Mouse (Mus musculus): Measurements from ENCODE around the gene Grk6. TPM values are rescaled to one million over a fixed set of nuclear protein-coding genes. Genes with fewer than 3 reads are reported as not detected.
A peak's percentile ranks its signal among the peaks of the same experiment; 100 is the strongest.

The Grk6 gene
- polyA plus RNA-seq, 1 experiment, result 228 TPM

DNA sequence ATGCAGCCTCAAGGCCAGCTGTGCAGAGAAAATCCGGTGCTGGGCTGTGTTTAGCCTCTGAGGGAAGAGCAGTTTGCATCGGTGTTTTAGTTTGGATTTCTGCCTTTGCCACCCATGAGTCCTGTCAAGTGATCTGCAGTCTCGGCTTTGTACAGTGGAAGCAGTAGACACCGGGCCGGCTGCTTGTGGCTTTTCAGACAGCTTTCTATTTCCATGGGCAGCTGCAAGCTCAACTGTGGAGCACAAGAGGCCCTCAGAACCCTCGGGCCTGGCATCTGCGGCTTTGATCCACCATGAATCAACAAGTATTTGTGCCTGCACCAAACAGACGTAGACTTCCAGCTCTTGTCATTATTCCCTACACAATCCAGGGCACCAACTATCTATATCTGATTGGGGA lies 57.5 kb downstream of the Grk6 start:
- Histone ChIP-seq H3K4me1 (replicated peaks; ENCODE audit: control insufficient read depth, insufficient read depth, low read length) (peaks cover 10% of the 10 kb centered on the region), H3K36me3 (ENCODE audit: control insufficient read depth, insufficient read depth, low read length) (no peaks in the 10 kb centered on the region), H3K4me3 (ENCODE audit: control insufficient read depth, insufficient read depth, low read length) (no peak overlapping the region)

GRCm38 (mm10) chr13:55504390-55504789 lies 59.5 kb downstream of the Grk6 start:
- no peak for TF ChIP-seq CTCF (IDR thresholded peaks at IDR 0.05; ENCODE audit: borderline replicate concordance, control insufficient read depth, extremely low read depth, insufficient read depth, low read length, poor library complexity)
- no peak for TF ChIP-seq POLR2A (IDR thresholded peaks at IDR 0.05; ENCODE audit: control insufficient read depth, extremely low read depth, insufficient read depth, low read length, poor library complexity)
- Histone ChIP-seq H3K4me1 (replicated peaks; ENCODE audit: control insufficient read depth, insufficient read depth, low read length) (peaks cover 20% of the 10 kb centered on the region), H3K27ac (ENCODE audit: control insufficient read depth, insufficient read depth, low read length) (no peak overlapping the region), H3K27me3 (ENCODE audit: control insufficient read depth, insufficient read depth, low read length) (no peaks in the 10 kb centered on the region), H3K36me3 (ENCODE audit: control insufficient read depth, insufficient read depth, low read length) (no peaks in the 10 kb centered on the region), H3K4me3 (ENCODE audit: control insufficient read depth, insufficient read depth, low read length) (no peak overlapping the region)
- DNase-seq, result no peak
- WGBS, result 93% methylated on average over 5 of the region's 5 CpGs

More for the DNA sequence above, 57.5 kb downstream of the Grk6 start:
- DNase-seq, result no peak
- Histone ChIP-seq H3K27ac (ENCODE audit: control insufficient read depth, insufficient read depth, low read length) (no peak overlapping the region), H3K27me3 (ENCODE audit: control insufficient read depth, insufficient read depth, low read length) (no peaks in the 10 kb centered on the region)
- WGBS, result 42% methylated on average over 8 of the region's 8 CpGs
- TF ChIP-seq POLR2A (IDR thresholded peaks at IDR 0.05; ENCODE audit: control insufficient read depth, extremely low read depth, insufficient read depth, low read length, poor library complexity) (no peak), CTCF (IDR thresholded peaks at IDR 0.05; ENCODE audit: borderline replicate concordance, control insufficient read depth, extremely low read depth, insufficient read depth, low read length, poor library complexity) (no peak)

GRCm38 (mm10) chr13:55505810-55506209 lies 60.9 kb downstream of the Grk6 start:
- H3K27ac ChIP-seq (ENCODE audit: control insufficient read depth, insufficient read depth, low read length), result no peak overlapping the region
- TF ChIP-seq CTCF (IDR thresholded peaks at IDR 0.05; ENCODE audit: borderline replicate concordance, control insufficient read depth, extremely low read depth, insufficient read depth, low read length, poor library complexity) (no peak), POLR2A (IDR thresholded peaks at IDR 0.05; ENCODE audit: control insufficient read depth, extremely low read depth, insufficient read depth, low read length, poor library complexity) (no peak)
- no peak overlapping the region for H3K4me3 ChIP-seq (ENCODE audit: control insufficient read depth, insufficient read depth, low read length)
- WGBS, result 98% methylated on average over 9 of the region's 9 CpGs
- DNase-seq, result no peak
- no peaks in the 10 kb centered on the region for H3K36me3 ChIP-seq (ENCODE audit: control insufficient read depth, insufficient read depth, low read length)
- H3K4me1 ChIP-seq (replicated peaks; ENCODE audit: control insufficient read depth, insufficient read depth, low read length), result peaks cover 20% of the 10 kb centered on the region
- H3K27me3 ChIP-seq (ENCODE audit: control insufficient read depth, insufficient read depth, low read length), result no peaks in the 10 kb centered on the region

DNA sequence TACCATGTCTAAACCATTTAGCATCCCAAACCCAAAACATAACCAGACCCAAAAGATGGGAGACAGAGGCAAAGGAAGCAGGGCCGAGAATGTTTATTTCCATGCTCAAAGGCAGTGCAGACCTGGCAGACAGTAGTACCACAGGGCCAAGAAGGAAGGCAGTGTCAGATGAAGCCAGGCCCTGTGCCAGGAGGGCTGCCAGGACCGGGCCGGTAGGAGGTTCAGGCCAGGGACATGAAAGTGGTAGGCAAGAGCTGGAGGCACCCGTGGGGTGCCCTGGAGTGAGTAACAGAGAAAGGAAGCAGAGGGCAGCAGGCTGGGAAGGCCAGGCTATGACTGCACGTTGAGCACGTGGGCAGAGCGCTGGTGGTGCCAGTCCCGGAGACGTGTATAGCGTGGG lies 61.8 kb downstream of the Grk6 start:
- Histone ChIP-seq H3K4me1 (replicated peaks; ENCODE audit: control insufficient read depth, insufficient read depth, low read length) (peaks cover 28% of the 10 kb centered on the region), H3K27ac (ENCODE audit: control insufficient read depth, insufficient read depth, low read length) (no peak overlapping the region), H3K36me3 (ENCODE audit: control insufficient read depth, insufficient read depth, low read length) (no peaks in the 10 kb centered on the region), H3K27me3 (ENCODE audit: control insufficient read depth, insufficient read depth, low read length) (no peaks in the 10 kb centered on the region), H3K4me3 (ENCODE audit: control insufficient read depth, insufficient read depth, low read length) (no peak overlapping the region)
- no peak for DNase-seq
- no peak for TF ChIP-seq POLR2A (IDR thresholded peaks at IDR 0.05; ENCODE audit: control insufficient read depth, extremely low read depth, insufficient read depth, low read length, poor library complexity)
- 94% methylated on average over 10 of the region's 10 CpGs for WGBS

GRCm38 (mm10) chr13:55507877-55508276 lies 63.0 kb downstream of the Grk6 start:
- TF ChIP-seq CTCF (IDR thresholded peaks at IDR 0.05; ENCODE audit: borderline replicate concordance, control insufficient read depth, extremely low read depth, insufficient read depth, low read length, poor library complexity) (peak; percentile 53; the same call in 1 of the 2 replicates), POLR2A (IDR thresholded peaks at IDR 0.05; ENCODE audit: control insufficient read depth, extremely low read depth, insufficient read depth, low read length, poor library complexity) (no peak)
- Histone ChIP-seq H3K27me3 (ENCODE audit: control insufficient read depth, insufficient read depth, low read length) (no peaks in the 10 kb centered on the region; the same call in 1 of the 2 replicates), H3K36me3 (ENCODE audit: control insufficient read depth, insufficient read depth, low read length) (no peaks in the 10 kb centered on the region), H3K27ac (ENCODE audit: control insufficient read depth, insufficient read depth, low read length) (no peak overlapping the region), H3K4me1 (replicated peaks; ENCODE audit: control insufficient read depth, insufficient read depth, low read length) (peaks cover 30% of the 10 kb centered on the region), H3K4me3 (ENCODE audit: control insufficient read depth, insufficient read depth, low read length) (no peak overlapping the region)
- 64% methylated on average over 11 of the region's 11 CpGs for WGBS
- DNase-seq, result no peak

DNA sequence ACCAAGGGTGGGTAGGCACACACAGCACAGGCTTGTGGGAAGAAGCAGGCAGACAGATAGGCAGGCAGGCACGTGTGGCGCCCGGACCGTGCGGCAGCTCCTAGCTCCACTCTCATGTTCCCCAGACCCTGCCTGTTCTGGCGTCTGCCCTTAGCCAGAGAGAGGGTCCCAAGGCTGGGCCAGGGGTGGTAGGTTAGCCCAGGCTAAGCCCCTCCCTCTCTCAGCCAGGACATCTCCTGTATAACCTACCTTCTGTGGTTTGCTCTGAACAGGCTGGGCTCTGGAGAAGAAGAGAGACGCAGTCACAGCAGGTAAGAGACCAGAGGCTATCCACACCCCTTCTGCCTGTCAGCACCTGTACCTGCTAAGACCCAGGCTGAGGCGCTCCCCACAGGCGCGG lies 63.7 kb downstream of the Grk6 start:
- Histone ChIP-seq H3K27ac (ENCODE audit: control insufficient read depth, insufficient read depth, low read length) (no peak overlapping the region), H3K36me3 (ENCODE audit: control insufficient read depth, insufficient read depth, low read length) (no peaks in the 10 kb centered on the region), H3K4me1 (replicated peaks; ENCODE audit: control insufficient read depth, insufficient read depth, low read length) (peaks cover 31% of the 10 kb centered on the region), H3K27me3 (ENCODE audit: control insufficient read depth, insufficient read depth, low read length) (no peaks in the 10 kb centered on the region; the same call in 1 of the 2 replicates), H3K4me3 (ENCODE audit: control insufficient read depth, insufficient read depth, low read length) (no peak overlapping the region)
- no peak for DNase-seq
- TF ChIP-seq POLR2A (IDR thresholded peaks at IDR 0.05; ENCODE audit: control insufficient read depth, extremely low read depth, insufficient read depth, low read length, poor library complexity) (no peak), CTCF (IDR thresholded peaks at IDR 0.05; ENCODE audit: borderline replicate concordance, control insufficient read depth, extremely low read depth, insufficient read depth, low read length, poor library complexity) (no peak)
- WGBS, result 96% methylated on average over 10 of the region's 10 CpGs

DNA sequence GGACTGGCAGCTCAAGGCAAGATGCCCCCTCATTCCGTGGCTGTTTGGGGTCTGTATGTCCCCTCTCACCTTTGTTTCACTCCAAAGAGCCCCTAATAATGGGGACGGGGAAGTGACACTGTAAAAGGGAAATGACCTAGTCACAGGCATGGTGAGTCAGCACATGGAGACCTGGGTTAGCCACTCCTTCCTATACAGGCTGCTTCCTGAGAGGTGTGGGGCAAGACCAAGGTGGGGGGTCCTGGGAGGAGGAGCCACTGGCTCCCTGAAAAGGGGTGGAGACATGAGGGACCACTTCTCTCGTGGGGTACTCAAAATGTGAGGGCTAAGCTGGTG lies 65.4 kb downstream of the Grk6 start:
- no peak overlapping the region for H3K27ac ChIP-seq (ENCODE audit: control insufficient read depth, insufficient read depth, low read length)
- WGBS, result 52% methylated on average over 3 of the region's 3 CpGs
- no peaks in the 10 kb centered on the region; the same call in 1 of the 2 replicates for H3K27me3 ChIP-seq (ENCODE audit: control insufficient read depth, insufficient read depth, low read length)
- TF ChIP-seq POLR2A (IDR thresholded peaks at IDR 0.05; ENCODE audit: control insufficient read depth, extremely low read depth, insufficient read depth, low read length, poor library complexity) (no peak), CTCF (IDR thresholded peaks at IDR 0.05; ENCODE audit: borderline replicate concordance, control insufficient read depth, extremely low read depth, insufficient read depth, low read length, poor library complexity) (no peak)
- peaks cover 34% of the 10 kb centered on the region for H3K4me1 ChIP-seq (replicated peaks; ENCODE audit: control insufficient read depth, insufficient read depth, low read length)
- no peaks in the 10 kb centered on the region for H3K36me3 ChIP-seq (ENCODE audit: control insufficient read depth, insufficient read depth, low read length)
- H3K4me3 ChIP-seq (ENCODE audit: control insufficient read depth, insufficient read depth, low read length), result no peak overlapping the region
- no peak for DNase-seq

Other genes with a start within 250 kb of the Grk6 start
- 32.8 and 38.6 TPM in 2 replicates for gene Nsd1, start 235.3 kb upstream of the Grk6 start, polyA plus RNA-seq (2012; rRNA removed)
- 493 and 534 TPM in 2 replicates for gene Prelid1, start 124.6 kb upstream of the Grk6 start, polyA plus RNA-seq (2012; rRNA removed)
- gene Rab24, start 123.1 kb upstream of the Grk6 start, polyA plus RNA-seq (2012; rRNA removed), result 112 and 119 TPM in 2 replicates
- 122 and 153 TPM in 2 replicates for gene Mxd3, start 115.2 kb upstream of the Grk6 start, polyA plus RNA-seq (2012; rRNA removed)
- gene Lman2, start 82.3 kb upstream of the Grk6 start, polyA plus RNA-seq (2012; rRNA removed), result 134 and 139 TPM in 2 replicates
- 179 and 220 TPM in 2 replicates for gene Rgs14, start 75.3 kb upstream of the Grk6 start, polyA plus RNA-seq (2012; rRNA removed)
- 0.83 and 6.0 TPM in 2 replicates for gene Slc34a1, start 46.9 kb upstream of the Grk6 start, polyA plus RNA-seq (2012; rRNA removed)
- gene Pfn3, start 29.8 kb upstream of the Grk6 start, polyA plus RNA-seq (2012; rRNA removed), result not detected in 2 replicates
- gene F12, start 18.3 kb upstream of the Grk6 start, polyA plus RNA-seq (2012; rRNA removed), result 0.39 and 1.6 TPM in 2 replicates
- 33.8 and 52.2 TPM in 2 replicates for gene Prr7, start 19.2 kb downstream of the Grk6 start, polyA plus RNA-seq (2012; rRNA removed)
- 7.8 and 9.8 TPM in 2 replicates for gene Dbn1, start 43.0 kb downstream of the Grk6 start, polyA plus RNA-seq (2012; rRNA removed)
- gene Pdlim7, start 68.6 kb downstream of the Grk6 start, polyA plus RNA-seq (2012; rRNA removed), result 25.6 and 29.5 TPM in 2 replicates
- 18.2 and 21.9 TPM in 2 replicates for gene Dok3, start 84.2 kb downstream of the Grk6 start, polyA plus RNA-seq (2012; rRNA removed)
- gene Ddx41, start 91.6 kb downstream of the Grk6 start, polyA plus RNA-seq (2012; rRNA removed), result 97.8 and 100.0 TPM in 2 replicates
- gene Fam193b, start 126.0 kb downstream of the Grk6 start, polyA plus RNA-seq (2012; rRNA removed), result 381 and 409 TPM in 2 replicates
- gene Tmed9, start 128.7 kb downstream of the Grk6 start, polyA plus RNA-seq (2012; rRNA removed), result 73.4 and 76.8 TPM in 2 replicates
- gene B4galt7, start 154.8 kb downstream of the Grk6 start, polyA plus RNA-seq (2012; rRNA removed), result 45.3 and 47.2 TPM in 2 replicates
- 15.7 and 17.8 TPM in 2 replicates for gene Caml, start 177.9 kb downstream of the Grk6 start, polyA plus RNA-seq (2012; rRNA removed)
- gene Ddx46, start 190.0 kb downstream of the Grk6 start, polyA plus RNA-seq (2012; rRNA removed), result 25.3 and 29.5 TPM in 2 replicates
- gene B230219D22Rik, start 248.1 kb downstream of the Grk6 start, polyA plus RNA-seq (2012; rRNA removed), result 61.2 and 62.1 TPM in 2 replicates